Mouse (Mus musculus) heart, embryonic 14.5 days (tissue): ENCODE results near the gene Spata5. TPM values are rescaled to one million over a fixed set of nuclear protein-coding genes. Genes with fewer than 3 reads are reported as not detected.

Experiments
- ATAC-seq: fragments of 200-750 bp; cut with Nextera tagmentation; 2 replicates; pipeline ENCODE4 v1.8.0; 2017; ENCODE audit warnings: low read depth, moderate TSS enrichment; ENCODE audit not compliant: insufficient number of reproducible peaks, insufficient read depth, low FRiP score
- H3K27ac ChIP-seq, 2 experiments: fragments of 200-500 bp in 1 of 2; fragments of 300-500 bp in 1 of 2; sonication (generic) in 1 of 2; replicated peaks in 1 of 2; 2 replicates each; pipeline ENCODE4 v1.5.1; 2012 to 2014; ENCODE audit warnings: low read depth in 2 of 2, low read length in 2 of 2, control low read depth in 1 of 2, mild to moderate bottlenecking in 1 of 2, mixed read lengths in 1 of 2; ENCODE audit not compliant: control insufficient read depth in 1 of 2, insufficient read depth in 1 of 2
- H3K27me3 ChIP-seq: fragments of 300-500 bp; sonication (generic); 2 replicates; pipeline ENCODE4 v1.6.1; 2014; ENCODE audit warnings: mild to moderate bottlenecking, low read length, control low read depth; ENCODE audit not compliant: control insufficient read depth, insufficient read depth
- H3K36me3 ChIP-seq: fragments of 300-500 bp; sonication (generic); 2 replicates; pipeline ENCODE4 v1.6.1; 2014; ENCODE audit warnings: mild to moderate bottlenecking, control low read depth, low read length, mixed read lengths; ENCODE audit not compliant: control insufficient read depth, insufficient read depth
- H3K4me1 ChIP-seq, 2 experiments: fragments of 200-500 bp in 1 of 2; fragments of 300-500 bp in 1 of 2; sonication (generic) in 1 of 2; 2 replicates each; pipeline ENCODE4 v1.6.1; 2012 to 2014; ENCODE audit warnings: low read length in 2 of 2, control low read depth in 1 of 2, mixed read lengths in 1 of 2; ENCODE audit not compliant: control insufficient read depth in 2 of 2, insufficient read depth in 2 of 2
- H3K4me2 ChIP-seq: fragments of 300-500 bp; sonication (generic); 2 replicates; pipeline ENCODE4 v1.6.1; 2014; ENCODE audit warnings: mild to moderate bottlenecking, low read length
- H3K4me3 ChIP-seq, 2 experiments: fragments of 200-500 bp in 1 of 2; fragments of 300-500 bp in 1 of 2; sonication (generic) in 1 of 2; 2 replicates each; pipeline ENCODE4 v1.5.1; 2012 to 2014; ENCODE audit warnings: low read length in 2 of 2, mild to moderate bottlenecking in 2 of 2, control low read depth in 1 of 2, low read depth in 1 of 2, moderate library complexity in 1 of 2; ENCODE audit not compliant: control insufficient read depth in 1 of 2, insufficient read depth in 1 of 2
- H3K9ac ChIP-seq: fragments of 300-500 bp; sonication (generic); 2 replicates; pipeline ENCODE4 v1.6.1; 2014; ENCODE audit warnings: mild to moderate bottlenecking, low read length
- H3K9me3 ChIP-seq: fragments of 300-500 bp; sonication (generic); 2 replicates; pipeline ENCODE4 v1.6.1; 2016; ENCODE audit warnings: low read length, control low read depth; ENCODE audit not compliant: control insufficient read depth
- WGBS: fragments of 180-500 bp; shearing (Covaris S2); extraction: QIAGEN DNeasy Blood & Tissue Kit; methylation state at CpG from one replicate; pipeline ENCODE4 v1.1.7; 2014; 5-methylcytosine and 5-hydroxymethylcytosine counted together
- polyA plus RNA-seq: library from polyadenylated mRNA; unstranded; fragments of >200 nt; fragmentation: Nextera tagmentation; extraction: Ambion mirVana; gene quantifications from 2 replicates; pipeline ENCODE4 v1.2.1, GENCODE M21; 2014

Gene Spata5
- polyA plus RNA-seq, 1 experiment from 2014 or later: 19.7 TPM

- Histone ChIP-seq H3K9me3 (no peaks in the 10 kb centered on the region), H3K36me3 (0 out of 2 replicates have a peak, but pooled peaks cover 5% of the 10 kb centered on the region), H3K4me2 (no peak overlapping the region), H3K4me1 (no peaks in the 10 kb centered on the region), H3K27ac (no peak overlapping the region), H3K9ac (no peak overlapping the region), H3K27me3 (no peaks in the 10 kb centered on the region), H3K4me3 (no peak overlapping the region)
- WGBS: 78% methylated on average over 4 of the region's 4 CpGs
- no peak for ATAC-seq
Measured at GRCm38 (mm10) chr3:37483709-37484265, 64.1 kb downstream of the Spata5 start.

- ATAC-seq: no peak
- Histone ChIP-seq H3K9ac (no peak overlapping the region), H3K4me1 (no peaks in the 10 kb centered on the region), H3K27ac (no peak overlapping the region), H3K4me2 (no peak overlapping the region), H3K27me3 (no peaks in the 10 kb centered on the region), H3K9me3 (no peaks in the 10 kb centered on the region), H3K36me3 (0 out of 2 replicates have a peak, but pooled peaks cover 5% of the 10 kb centered on the region), H3K4me3 (no peak overlapping the region)
- WGBS: 51% methylated on average over 2 of the region's 2 CpGs
Measured at GRCm38 (mm10) chr3:37487639-37488038, 67.9 kb downstream of the Spata5 start.

DNA sequence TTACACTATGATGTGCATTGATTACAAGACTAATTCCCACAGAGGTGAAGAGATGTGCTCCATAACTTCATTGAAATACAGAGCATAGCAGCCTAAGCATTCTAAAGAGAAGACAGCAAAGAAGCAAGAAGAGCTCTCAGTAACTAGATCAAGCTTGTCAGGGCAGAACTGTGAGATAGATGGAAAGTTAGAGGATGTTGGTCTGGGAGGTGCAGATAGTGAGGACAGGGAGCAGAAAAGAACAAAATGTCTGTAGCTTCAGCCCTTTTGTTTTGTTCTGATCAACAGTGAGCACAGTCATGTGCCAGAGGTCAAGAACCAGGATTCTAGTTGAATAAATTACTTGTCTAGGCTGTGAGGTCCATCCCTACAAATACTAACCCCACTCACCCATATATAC lies 68.5 kb downstream of the Spata5 start:
- Histone ChIP-seq H3K4me2 (no peak overlapping the region), H3K36me3 (0 out of 2 replicates have a peak, but pooled peaks cover 5% of the 10 kb centered on the region), H3K4me1 (no peaks in the 10 kb centered on the region), H3K27me3 (no peaks in the 10 kb centered on the region), H3K4me3 (no peak overlapping the region), H3K27ac (no peak overlapping the region), H3K9me3 (no peaks in the 10 kb centered on the region), H3K9ac (no peak overlapping the region)
- no peak for ATAC-seq

GRCm38 (mm10) chr3:37490025-37490424 lies 70.3 kb downstream of the Spata5 start:
- no peak overlapping the region for H3K9ac ChIP-seq
- H3K4me2 ChIP-seq: no peak overlapping the region
- 89% methylated on average over 3 of the region's 3 CpGs for WGBS
- H3K27me3 ChIP-seq: no peaks in the 10 kb centered on the region
- no peaks in the 10 kb centered on the region for H3K9me3 ChIP-seq
- no peak overlapping the region for H3K4me3 ChIP-seq
- no peaks in the 10 kb centered on the region for H3K4me1 ChIP-seq
- H3K36me3 ChIP-seq: no peaks in the 10 kb centered on the region
- H3K27ac ChIP-seq: no peak overlapping the region
- no peak for ATAC-seq

GRCm38 (mm10) chr3:37500939-37501338 lies 81.2 kb downstream of the Spata5 start:
- Histone ChIP-seq H3K4me3 (no peak overlapping the region), H3K36me3 (no peaks in the 10 kb centered on the region)
- ATAC-seq: no peak

GRCm38 (mm10) chr3:37502552-37502951 lies 82.9 kb downstream of the Spata5 start:
- H3K27me3 ChIP-seq: no peaks in the 10 kb centered on the region
- H3K9ac ChIP-seq: no peak overlapping the region
- H3K4me1 ChIP-seq: no peaks in the 10 kb centered on the region
- H3K27ac ChIP-seq: no peak overlapping the region
- no peak overlapping the region for H3K4me2 ChIP-seq
- H3K4me3 ChIP-seq: no peak overlapping the region
- no peaks in the 10 kb centered on the region for H3K9me3 ChIP-seq
- no peak for ATAC-seq
- H3K36me3 ChIP-seq: no peaks in the 10 kb centered on the region
- WGBS: 71% methylated on average over 2 of the region's 2 CpGs

More at GRCm38 (mm10) chr3:37500939-37501338, 81.2 kb downstream of the Spata5 start:
- Histone ChIP-seq H3K27ac (no peak overlapping the region), H3K4me2 (no peak overlapping the region), H3K27me3 (no peaks in the 10 kb centered on the region), H3K9ac (no peak overlapping the region), H3K9me3 (no peaks in the 10 kb centered on the region), H3K4me1 (no peaks in the 10 kb centered on the region)
- 87% methylated on average over 1 of the region's 1 CpGs for WGBS

- H3K4me1 ChIP-seq: no peaks in the 10 kb centered on the region
- no peaks in the 10 kb centered on the region for H3K36me3 ChIP-seq
- H3K4me2 ChIP-seq: no peak overlapping the region
- no peaks in the 10 kb centered on the region for H3K9me3 ChIP-seq
- no peak overlapping the region for H3K9ac ChIP-seq
- no peak for ATAC-seq
- H3K4me3 ChIP-seq: no peak overlapping the region
- no peaks in the 10 kb centered on the region for H3K27me3 ChIP-seq
- no peak overlapping the region for H3K27ac ChIP-seq
Measured at GRCm38 (mm10) chr3:37503846-37504245, 84.2 kb downstream of the Spata5 start.
